Mouse (Mus musculus): ENCODE measurements around the gene Crim1. TPM values are rescaled to one million over a fixed set of nuclear protein-coding genes. Genes with fewer than 3 reads are reported as not detected.
A peak's percentile ranks its signal among the peaks of the same experiment; 100 is the strongest.

The Crim1 gene
- 100 to 1,000 TPM; 138 to 153 TPM for total RNA-seq (2021)
- long read RNA-seq, experiment 1, partial matches to known transcripts: 4 of 7 reads
- long read RNA-seq, experiment 1, other reads (novel, unspliced or antisense): 3 of 7 reads
- long read RNA-seq, experiment 2, partial matches to known transcripts: 0 of 9 reads
- long read RNA-seq, experiment 2, other reads (novel, unspliced or antisense): 9 of 9 reads

GRCm38 (mm10) chr17:78199626-78200560, at the start of gene Crim1:
Gene Crim1 (plus strand): TSS chr17:78200248.
- H3K4me3 ChIP-seq: peak within 1 kb of the TSS; percentile 89
- H3K27ac ChIP-seq: peak within 1 kb of the TSS; percentile 97
- no peak for TF ChIP-seq CTCF (conservative IDR thresholded peaks at IDR 0.05)
- DNase-seq (ENCODE audit: low spot score in 2 of 2): peak; percentile 67 to 72

- TF ChIP-seq CTCF (conservative IDR thresholded peaks at IDR 0.05): no peak
- Histone ChIP-seq H3K4me3 (no peak overlapping the region), H3K27ac (no peak overlapping the region)
- DNase-seq (ENCODE audit: low spot score in 2 of 2): no peak
Observed at GRCm38 (mm10) chr17:78151479-78152282, 48.4 kb upstream of the Crim1 start.

GRCm38 (mm10) chr17:78163278-78163677, 36.8 kb upstream of the Crim1 start:
- peak; percentile 56 to 75 for DNase-seq (ENCODE audit: low spot score in 2 of 2)
- TF ChIP-seq CTCF (conservative IDR thresholded peaks at IDR 0.05): peak; percentile 97
- Histone ChIP-seq H3K4me3 (no peak overlapping the region), H3K27ac (no peak overlapping the region)

GRCm38 (mm10) chr17:78163724-78164236, 36.3 kb upstream of the Crim1 start:
- no peak for TF ChIP-seq CTCF (conservative IDR thresholded peaks at IDR 0.05)
- H3K27ac ChIP-seq: no peak overlapping the region
- H3K4me3 ChIP-seq: no peak overlapping the region
- no peak for DNase-seq (ENCODE audit: low spot score in 2 of 2)

GRCm38 (mm10) chr17:78165855-78166254, 34.2 kb upstream of the Crim1 start:
- no peak for DNase-seq (ENCODE audit: low spot score in 2 of 2)
- Histone ChIP-seq H3K4me3 (no peak overlapping the region), H3K27ac (no peak overlapping the region)
- TF ChIP-seq CTCF (conservative IDR thresholded peaks at IDR 0.05): no peak

- H3K4me3 ChIP-seq: no peak overlapping the region
- peak; percentile 14 to 34 for DNase-seq (ENCODE audit: low spot score in 2 of 2)
- no peak for TF ChIP-seq CTCF (conservative IDR thresholded peaks at IDR 0.05)
- H3K27ac ChIP-seq: no peak overlapping the region
Observed at GRCm38 (mm10) chr17:78166566-78166965, 33.5 kb upstream of the Crim1 start.

- Histone ChIP-seq H3K27ac (peak overlapping the region; percentile 51; the same call in 1 of the 2 replicates), H3K4me3 (no peak overlapping the region)
- TF ChIP-seq CTCF (conservative IDR thresholded peaks at IDR 0.05): no peak
- peak in 1 of 2 experiments; percentile 26 for DNase-seq (ENCODE audit: low spot score in 2 of 2)
Observed at GRCm38 (mm10) chr17:78172371-78172770, 27.7 kb upstream of the Crim1 start.

- no peak overlapping the region for H3K4me3 ChIP-seq
- H3K27ac ChIP-seq: no peak overlapping the region
- TF ChIP-seq CTCF (conservative IDR thresholded peaks at IDR 0.05): no peak
- DNase-seq (ENCODE audit: low spot score in 2 of 2): no peak
Observed at GRCm38 (mm10) chr17:78180766-78181165, 19.3 kb upstream of the Crim1 start.

GRCm38 (mm10) chr17:78196184-78196583, 3.9 kb upstream of the Crim1 start:
- Histone ChIP-seq H3K4me3 (no peak overlapping the region), H3K27ac (no peak overlapping the region)
- no peak for TF ChIP-seq CTCF (conservative IDR thresholded peaks at IDR 0.05)
- DNase-seq (ENCODE audit: low spot score in 2 of 2): no peak

- DNase-seq (ENCODE audit: low spot score in 2 of 2): peak in 1 of 2 experiments; percentile 30
- no peak overlapping the region for H3K4me3 ChIP-seq
- TF ChIP-seq CTCF (conservative IDR thresholded peaks at IDR 0.05): peak; percentile 85
- H3K27ac ChIP-seq: no peak overlapping the region
Observed at GRCm38 (mm10) chr17:78197111-78197510, 2.9 kb upstream of the Crim1 start.

GRCm38 (mm10) chr17:78198140-78198539, 1.9 kb upstream of the Crim1 start:
- no peak for DNase-seq (ENCODE audit: low spot score in 2 of 2)
- no peak overlapping the region for H3K4me3 ChIP-seq
- H3K27ac ChIP-seq: no peak overlapping the region
- TF ChIP-seq CTCF (conservative IDR thresholded peaks at IDR 0.05): no peak

GRCm38 (mm10) chr17:78198820-78199219, 1.2 kb upstream of the Crim1 start:
- no peak for DNase-seq (ENCODE audit: low spot score in 2 of 2)
- H3K27ac ChIP-seq: peak overlapping the region; percentile 97
- peak; percentile 26 for TF ChIP-seq CTCF (conservative IDR thresholded peaks at IDR 0.05)
- peak overlapping the region; percentile 89 for H3K4me3 ChIP-seq

Measured in layer of hippocampus, adult 2 months (tissue).